Mouse (Mus musculus) lung, adult 2 months (tissue): ENCODE data around the gene Stmnd1.

ENCODE experiments used
- CTCF ChIP-seq: fragments of 200-500 bp; IDR thresholded peaks from 2 replicates; pipeline ENCODE4 v1.5.1; 2011; ENCODE audit warnings: mild to moderate bottlenecking, low read length, control low read depth; ENCODE audit not compliant: insufficient read depth
- POLR2A ChIP-seq: fragments of 200-500 bp; IDR thresholded peaks from 2 replicates; pipeline ENCODE4 v1.6.1; 2011; ENCODE audit warnings: low read depth, mild to moderate bottlenecking, control low read depth, low read length, borderline replicate concordance; ENCODE audit errors: extremely low read depth

DNA sequence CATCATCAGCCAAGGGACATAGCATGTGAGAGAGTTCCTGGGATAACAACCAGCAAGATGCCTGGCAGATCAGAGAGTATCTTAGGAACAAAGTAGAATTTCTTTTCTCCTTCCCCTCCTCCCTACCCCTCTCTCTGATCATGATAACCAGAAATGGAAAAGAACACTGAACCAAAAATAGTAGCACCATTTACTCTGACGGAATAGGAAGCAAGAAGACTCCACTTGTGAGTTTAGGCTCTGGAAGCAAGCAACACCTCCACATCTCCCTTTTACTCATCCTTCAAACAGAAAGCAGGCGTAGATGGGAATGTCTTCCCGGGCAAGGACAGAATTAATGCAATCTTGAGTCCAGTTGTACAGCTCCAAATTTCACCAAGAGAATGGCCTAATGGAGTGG, 19.8 kb upstream of the Stmnd1 start:
- no peak for TF ChIP-seq CTCF
- TF ChIP-seq POLR2A: no peak
